Mouse (Mus musculus): ENCODE measurements around the gene Dlg2.

The Dlg2 gene

GRCm38 (mm10) chr7:90476313-90477245, at the start of gene Dlg2:
Gene Dlg2, plus strand, starts transcription at chr7:90476672.
- in situ Hi-C loops (cut with MboI, MseI): no loop called here

- in situ Hi-C loops (cut with MboI, MseI): no loop called here
Observed at GRCm38 (mm10) chr7:90427006-90427405, 49.5 kb upstream of the Dlg2 start.

DNA sequence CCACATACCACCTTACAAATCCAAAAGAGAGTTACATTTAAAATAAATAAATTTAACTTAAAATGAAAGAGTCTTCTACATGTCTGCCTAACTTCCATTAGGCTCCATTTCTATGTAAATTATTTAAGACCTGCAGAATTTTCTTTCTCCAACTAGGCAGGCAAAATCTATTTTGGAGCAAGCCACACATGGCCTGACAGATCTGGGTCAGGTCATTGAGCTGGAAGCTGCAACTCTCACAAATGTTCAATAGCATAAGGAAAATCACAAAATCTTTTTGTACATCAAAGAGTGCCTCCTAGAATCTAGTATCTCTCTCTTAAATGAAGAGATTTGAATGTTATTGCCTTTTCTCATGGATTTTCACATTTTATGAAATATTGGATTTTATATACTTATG, 44.3 kb upstream of the Dlg2 start:
- in situ Hi-C loops (cut with MboI, MseI): no loop called here

GRCm38 (mm10) chr7:90440044-90440443, 36.4 kb upstream of the Dlg2 start:
- in situ Hi-C loops (cut with MboI, MseI): no loop called here

DNA sequence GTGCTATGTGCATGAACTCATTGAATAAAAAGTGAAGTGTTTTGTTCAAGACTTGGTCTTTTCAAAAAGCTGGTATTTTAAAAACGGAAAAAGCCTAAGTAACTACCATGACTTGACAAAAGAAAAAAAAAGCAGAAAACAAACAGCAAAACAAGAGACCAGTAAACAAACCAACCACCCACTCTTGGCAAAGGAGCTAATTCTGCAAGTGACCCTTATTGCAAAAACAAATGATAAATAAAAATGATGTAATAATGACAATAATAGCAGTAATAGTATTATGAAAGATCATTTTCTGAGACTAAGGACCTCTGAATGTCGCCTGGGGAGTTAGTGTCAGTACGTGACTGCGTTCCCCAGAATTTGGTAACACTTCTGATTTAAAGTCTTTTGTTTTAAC, 34.4 kb upstream of the Dlg2 start:
- in situ Hi-C loops (cut with MboI, MseI): no loop called here

DNA sequence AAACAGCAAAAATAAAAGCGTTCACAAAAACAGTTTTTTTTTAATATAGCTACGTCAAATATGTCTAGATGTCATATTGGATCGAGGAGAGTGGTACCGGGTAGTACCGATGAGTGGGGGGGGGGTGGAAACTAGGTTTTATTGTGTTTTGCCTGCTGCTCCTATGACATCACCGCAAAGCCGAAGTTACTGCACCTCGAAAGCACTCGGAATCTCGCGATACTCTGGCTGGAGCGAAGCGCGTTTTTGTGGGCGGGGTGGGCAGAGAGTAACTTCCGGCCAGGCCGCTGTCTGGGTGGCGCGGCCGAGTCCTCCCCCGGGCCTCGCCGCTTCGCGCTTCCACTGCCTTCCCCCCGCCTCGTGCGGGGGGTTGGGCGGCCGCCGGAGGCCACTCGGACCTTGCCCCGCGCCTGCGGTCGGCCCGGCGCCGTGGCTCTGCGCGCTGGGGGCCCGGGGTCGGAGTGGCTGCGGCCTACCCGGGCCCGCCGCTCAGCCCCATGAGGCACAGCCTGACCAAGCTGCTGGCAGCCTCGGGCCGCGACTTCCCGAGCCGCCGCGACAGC, 33.9 kb upstream of the Dlg2 start, which contains the start of gene Crebzf:
TSS of gene Crebzf (plus strand) at position 212 of the 563 bp plus-strand sequence.
- in situ Hi-C loops (cut with MboI, MseI): no loop called here

DNA sequence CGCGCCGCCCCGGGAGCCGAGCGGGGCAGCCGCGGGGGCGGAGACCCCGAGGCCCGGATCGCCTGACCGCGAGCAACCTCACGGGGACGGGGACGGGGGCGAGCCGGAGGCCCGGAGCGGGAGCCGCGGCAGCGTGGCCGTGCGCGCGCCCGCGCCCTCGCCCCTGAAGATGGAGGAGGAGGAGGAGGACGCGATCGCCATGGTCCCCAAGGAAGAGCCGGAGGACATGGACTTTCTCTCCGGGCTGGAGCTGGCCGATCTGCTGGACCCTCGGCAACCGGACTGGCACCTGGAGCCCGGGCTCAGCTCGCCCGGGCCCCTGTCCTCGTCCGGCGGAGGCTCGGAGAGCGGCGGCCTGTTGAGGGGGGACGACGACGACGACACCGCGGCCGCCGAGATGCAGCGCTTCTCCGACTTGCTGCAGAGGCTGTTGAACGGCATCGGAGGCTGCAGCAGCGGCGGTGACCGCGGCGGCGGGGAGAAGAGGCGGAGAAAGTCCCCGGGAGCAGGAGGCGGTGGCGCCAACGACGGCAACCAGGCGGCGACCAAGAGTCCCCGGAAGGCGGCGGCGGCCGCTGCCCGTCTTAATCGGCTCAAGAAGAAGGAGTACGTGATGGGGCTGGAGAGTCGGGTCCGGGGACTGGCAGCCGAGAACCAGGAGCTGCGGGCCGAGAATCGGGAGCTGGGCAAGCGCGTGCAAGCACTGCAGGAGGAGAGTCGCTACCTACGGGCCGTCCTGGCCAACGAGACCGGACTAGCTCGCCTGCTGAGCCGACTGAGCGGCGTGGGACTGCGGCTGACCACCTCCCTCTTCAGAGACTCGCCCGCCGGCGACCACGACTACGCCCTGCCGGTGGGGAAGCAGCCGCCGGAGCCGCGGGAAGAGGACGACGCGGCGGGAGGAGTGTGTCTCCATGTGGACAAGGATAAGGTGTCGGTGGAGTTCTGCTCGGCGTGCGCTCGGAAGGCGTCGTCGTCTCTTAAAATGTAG, 33.1 kb upstream of the Dlg2 start:
- in situ Hi-C loops (cut with MboI, MseI): no loop called here

DNA sequence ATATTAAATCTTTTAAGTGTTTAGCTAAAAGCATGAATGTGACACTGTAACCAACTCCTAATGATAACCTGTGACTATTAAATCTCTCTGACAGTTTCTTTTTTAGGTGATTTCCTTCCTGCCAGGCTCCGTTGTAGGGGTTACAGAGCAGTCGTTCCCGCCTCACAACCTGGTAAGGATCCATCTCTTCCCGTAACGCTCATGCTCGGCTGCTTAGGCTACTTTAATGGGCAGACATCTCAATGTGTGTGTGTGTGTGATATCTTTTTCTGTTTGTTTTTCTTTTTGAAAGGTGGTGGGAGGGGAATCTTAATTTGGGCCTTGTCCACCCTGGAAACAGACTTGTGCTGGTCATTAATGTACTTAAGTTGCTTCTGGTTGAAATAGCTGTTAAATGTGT, 32.3 kb upstream of the Dlg2 start:
- in situ Hi-C loops (cut with MboI, MseI): no loop called here

GRCm38 (mm10) chr7:90456149-90456844, 20.2 kb upstream of the Dlg2 start:
- in situ Hi-C loops (cut with MboI, MseI): loop anchor here (10.0 kb wide), 1 partner anchor 1051 kb away; the partner anchor contains the start of genes Fzd4 and Tmem135

DNA sequence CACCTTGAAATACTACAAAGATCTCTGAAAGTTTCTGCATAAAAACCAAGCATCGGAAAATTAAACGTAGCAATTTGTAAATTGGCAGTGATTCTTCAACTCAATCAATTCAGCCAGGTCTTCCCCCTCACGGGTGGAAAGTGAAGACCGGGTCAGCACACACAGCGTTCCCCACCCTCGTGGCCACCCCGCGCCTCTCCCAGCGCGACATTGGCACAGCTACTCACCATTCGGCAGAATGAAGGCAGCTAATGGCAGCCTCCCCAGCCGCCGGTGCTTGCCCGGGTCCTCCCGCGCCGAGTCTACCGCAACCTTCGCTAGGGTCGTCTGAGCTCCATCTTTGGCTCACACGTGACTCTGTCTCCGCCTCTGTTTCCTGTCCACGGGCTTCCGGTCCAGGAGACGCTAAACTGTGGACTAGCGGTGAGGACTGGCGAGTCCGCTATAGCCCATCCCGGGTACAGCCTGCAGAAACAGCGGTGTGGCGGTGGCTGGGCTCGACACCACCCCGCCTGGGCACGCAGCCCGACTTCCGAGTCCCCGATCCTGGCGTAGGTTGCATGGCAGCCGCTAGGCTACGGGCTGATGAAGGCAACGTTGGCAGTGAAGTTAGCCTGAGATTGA, 19.5 kb upstream of the Dlg2 start, which contains the start of gene Tmem126a:
TSS of gene Tmem126a (minus strand) at position 385 of the 624 bp plus-strand sequence.
- in situ Hi-C loops (cut with MboI, MseI): loop anchor here (10.0 kb wide), 1 partner anchor 1052 kb away; the partner anchor contains the start of genes Fzd4 and Tmem135

DNA sequence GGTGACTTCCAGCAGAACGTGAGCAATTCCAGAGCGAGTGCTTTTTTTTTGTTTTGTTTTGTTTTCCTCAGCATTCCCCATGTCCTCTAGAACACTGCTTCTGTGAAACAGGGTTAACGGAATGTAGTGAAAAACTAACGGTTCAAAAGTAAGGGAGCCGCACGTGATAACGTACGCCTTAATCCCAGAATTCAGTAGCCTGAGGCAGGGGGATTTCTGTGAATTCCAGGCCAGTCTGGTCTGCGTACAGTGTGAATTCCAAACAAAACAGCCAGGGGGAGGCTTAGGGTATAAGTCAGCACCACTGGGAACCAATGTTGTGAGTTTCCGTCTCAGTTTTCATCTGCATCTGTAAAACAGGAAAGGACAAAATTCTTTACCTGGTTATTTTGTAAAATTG, 19.0 kb upstream of the Dlg2 start:
- in situ Hi-C loops (cut with MboI, MseI): loop anchor here (10.0 kb wide), 1 partner anchor 1053 kb away; the partner anchor contains the start of genes Fzd4 and Tmem135

DNA sequence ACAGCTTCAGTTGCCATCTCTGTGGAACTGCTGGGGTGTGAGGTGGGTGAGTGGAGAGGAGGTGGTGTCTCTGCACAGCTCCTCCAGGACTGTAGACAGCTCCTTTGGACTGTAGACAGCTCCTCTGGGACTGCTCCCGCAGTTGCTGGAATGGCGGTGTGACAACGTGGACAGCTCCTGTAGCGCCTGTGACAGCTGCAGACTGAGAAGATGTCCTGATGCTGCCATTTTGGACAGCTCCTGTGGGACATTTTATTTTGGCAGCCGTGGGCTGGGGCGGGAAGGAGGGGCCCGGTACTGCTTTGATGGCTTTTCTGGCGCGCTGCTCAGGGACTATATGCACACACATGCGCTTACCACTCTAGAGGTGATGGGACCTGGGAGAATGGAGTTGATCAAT, 16.1 kb upstream of the Dlg2 start:
- in situ Hi-C loops (cut with MboI, MseI): no loop called here

GRCm38 (mm10) chr7:90460930-90461329, 15.5 kb upstream of the Dlg2 start:
- in situ Hi-C loops (cut with MboI, MseI): no loop called here

DNA sequence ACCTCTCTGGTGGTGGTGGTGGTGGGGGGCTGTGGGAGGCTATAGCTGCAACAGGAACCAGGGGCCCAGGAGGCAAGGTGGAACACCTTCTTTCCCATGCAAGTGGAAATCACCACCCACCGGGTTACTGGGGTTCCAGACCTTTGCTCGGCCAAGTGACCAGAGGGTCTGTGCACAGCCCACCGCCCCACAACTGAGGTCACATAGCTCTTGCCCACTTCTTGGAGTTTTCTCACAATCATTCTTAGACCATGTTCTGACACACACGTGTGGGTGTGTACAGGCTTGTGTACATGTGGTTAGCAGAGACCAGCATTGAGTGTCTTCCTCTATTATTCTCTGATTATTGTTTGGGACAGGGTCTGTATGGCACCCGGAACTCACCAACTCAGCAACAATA, 15.0 kb upstream of the Dlg2 start:
- in situ Hi-C loops (cut with MboI, MseI): no loop called here

DNA sequence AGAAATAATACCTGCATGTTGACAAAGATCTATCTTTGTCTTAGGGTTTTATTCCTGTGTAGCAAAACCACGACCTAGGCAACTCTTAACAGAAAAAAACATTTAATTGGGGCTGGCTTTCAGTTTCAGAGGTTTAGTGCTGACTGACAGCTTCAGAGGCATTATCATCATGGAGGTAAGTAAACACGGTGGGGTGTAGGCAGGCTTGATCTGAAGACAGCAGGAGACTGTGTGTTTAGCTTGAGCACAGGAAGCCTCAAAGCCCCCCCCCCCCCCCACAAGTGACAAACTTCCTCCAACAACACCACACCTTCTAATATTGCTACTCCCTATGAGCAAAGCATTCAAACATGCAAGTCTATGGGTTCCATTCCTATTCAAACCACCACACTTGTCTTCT, 3.0 kb upstream of the Dlg2 start:
- in situ Hi-C loops (cut with MboI, MseI): no loop called here

- in situ Hi-C loops (cut with MboI, MseI): no loop called here
Observed at GRCm38 (mm10) chr7:90475793-90476312, 619 bp upstream of the Dlg2 start, which contains the start of gene Tmem126b. Gene Tmem126b, minus strand, starts transcription at chr7:90476001.

GRCm38 (mm10) chr7:90482607-90483006, 6.1 kb downstream of the Dlg2 start:
- in situ Hi-C loops (cut with MboI, MseI): no loop called here

GRCm38 (mm10) chr7:90508124-90508523, 31.7 kb downstream of the Dlg2 start:
- in situ Hi-C loops (cut with MboI, MseI): no loop called here

- in situ Hi-C loops (cut with MboI, MseI): no loop called here
Observed at GRCm38 (mm10) chr7:90512293-90512692, 35.8 kb downstream of the Dlg2 start.
